Mouse (Mus musculus): Measurements from ENCODE around the gene Disp1.

Disp1 gene

DNA sequence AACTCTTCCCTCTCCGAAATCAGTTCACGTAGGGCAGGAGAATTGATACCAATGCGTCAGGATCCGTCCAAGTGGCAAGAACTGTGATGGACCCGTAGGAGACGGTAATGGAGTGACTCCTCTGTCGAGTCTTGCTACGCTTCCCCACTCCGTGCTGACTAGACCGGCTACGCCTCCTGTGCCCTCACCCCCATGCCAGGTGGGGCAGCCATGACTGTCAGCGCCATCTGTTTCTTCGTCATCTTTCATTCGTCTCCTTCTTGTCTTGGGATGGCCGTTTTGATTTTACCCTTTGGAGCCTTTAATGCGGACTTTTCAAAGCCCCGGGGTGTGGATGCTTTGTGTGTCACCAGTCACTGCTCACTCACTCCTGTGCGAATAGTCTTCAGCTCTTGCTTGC lies 26.6 kb downstream of the Disp1 start:
- DNase-seq, result no peak

DNA sequence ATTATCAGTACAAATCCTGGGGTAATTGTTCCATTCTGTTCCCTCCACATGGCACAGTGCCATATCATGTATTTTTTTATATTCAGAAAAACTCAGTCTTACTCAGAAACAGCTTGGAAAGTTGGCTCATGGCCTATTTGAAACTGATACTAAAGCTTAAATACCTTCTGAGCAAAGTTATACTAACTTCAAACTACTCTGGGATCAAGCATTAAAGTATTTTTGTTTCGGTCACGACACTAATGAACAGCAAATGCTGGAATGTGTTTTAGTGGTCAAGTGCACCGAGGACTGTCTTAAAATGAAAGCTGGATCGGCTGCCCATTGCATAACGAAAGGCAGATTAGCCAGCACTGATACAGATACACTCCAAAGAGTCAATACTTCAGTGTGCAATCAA lies 27.2 kb downstream of the Disp1 start:
- DNase-seq, result no peak

- DNase-seq, result no peak
Measured at GRCm38 (mm10) chr1:183191398-183191797, 29.9 kb downstream of the Disp1 start.

DNA sequence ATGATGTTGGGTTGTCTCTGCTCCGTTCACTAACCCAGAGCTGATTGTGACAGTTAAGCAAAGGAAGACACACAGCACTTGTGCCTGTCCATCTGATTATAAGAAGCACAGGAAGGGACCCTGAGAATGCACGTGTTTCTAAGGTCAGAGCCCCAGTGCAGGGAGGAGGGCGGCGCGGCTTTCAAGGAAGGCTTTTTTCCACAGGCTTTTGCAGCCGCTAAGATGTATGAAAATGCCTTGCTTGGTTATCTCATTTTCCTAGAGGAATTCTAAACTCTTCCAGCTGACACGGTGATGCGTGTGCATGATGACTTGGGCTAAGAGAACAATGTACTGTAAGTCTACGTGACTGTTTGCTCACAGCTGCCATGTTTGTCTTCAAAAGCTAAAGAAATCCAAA lies 30.9 kb downstream of the Disp1 start:
- DNase-seq, result no peak

DNA sequence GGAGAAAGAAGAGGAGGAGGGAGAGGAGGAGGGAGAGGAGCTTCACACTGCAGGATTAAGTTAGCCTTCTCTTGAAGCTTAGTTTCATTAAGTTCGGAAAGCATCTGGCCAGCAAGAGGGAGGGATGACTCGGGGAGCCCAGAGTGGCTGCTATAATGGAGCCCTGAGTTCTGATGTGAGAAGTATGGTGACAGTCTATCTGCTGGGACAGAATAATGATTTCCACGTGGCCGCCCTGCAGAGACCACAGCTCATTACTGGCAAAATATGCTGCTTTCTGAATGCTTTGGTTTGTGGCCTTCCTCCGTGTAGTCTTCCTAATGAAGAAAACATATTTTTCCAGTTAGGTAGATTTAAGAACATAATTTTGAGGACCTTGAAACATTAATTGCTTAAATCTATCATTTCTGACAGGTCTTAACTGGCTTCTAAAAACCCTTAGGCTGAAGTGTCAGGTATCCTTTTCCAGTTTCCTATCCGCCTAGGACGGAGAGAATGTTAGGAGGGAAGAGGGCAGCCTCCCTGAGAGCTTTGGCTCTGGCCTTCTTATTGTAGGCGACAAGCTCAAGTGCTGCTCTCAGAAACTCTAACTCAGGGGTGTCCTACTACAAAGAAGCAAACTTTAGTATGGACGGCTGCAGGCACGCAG lies 32.2 kb downstream of the Disp1 start:
- no peak for DNase-seq

- DNase-seq, result no peak
Measured at GRCm38 (mm10) chr1:183188115-183189013, 33.0 kb downstream of the Disp1 start.

- no peak for DNase-seq
Measured at GRCm38 (mm10) chr1:183185560-183185959, 35.8 kb downstream of the Disp1 start.

DNA sequence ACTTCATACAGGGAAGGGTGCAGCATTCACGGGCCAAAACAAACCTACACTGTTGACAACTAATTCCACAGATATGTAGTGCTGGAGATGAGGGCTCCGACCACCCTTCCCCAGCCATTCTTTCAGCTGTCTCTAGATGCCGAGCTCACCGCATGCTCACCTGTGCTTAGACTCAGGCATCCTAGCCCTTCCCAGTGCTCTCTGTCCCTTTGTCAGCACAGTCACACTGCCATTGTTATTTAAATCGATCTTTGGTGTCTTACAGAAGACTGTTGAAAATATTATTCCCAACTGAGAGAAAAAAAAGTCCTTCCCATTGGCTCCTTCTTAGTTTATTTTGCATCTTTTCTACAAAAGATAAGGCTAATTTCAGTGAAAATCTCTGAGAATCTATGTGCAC lies 36.6 kb downstream of the Disp1 start:
- no peak for DNase-seq

GRCm38 (mm10) chr1:183183565-183183964 lies 37.8 kb downstream of the Disp1 start:
- no peak for DNase-seq

DNA sequence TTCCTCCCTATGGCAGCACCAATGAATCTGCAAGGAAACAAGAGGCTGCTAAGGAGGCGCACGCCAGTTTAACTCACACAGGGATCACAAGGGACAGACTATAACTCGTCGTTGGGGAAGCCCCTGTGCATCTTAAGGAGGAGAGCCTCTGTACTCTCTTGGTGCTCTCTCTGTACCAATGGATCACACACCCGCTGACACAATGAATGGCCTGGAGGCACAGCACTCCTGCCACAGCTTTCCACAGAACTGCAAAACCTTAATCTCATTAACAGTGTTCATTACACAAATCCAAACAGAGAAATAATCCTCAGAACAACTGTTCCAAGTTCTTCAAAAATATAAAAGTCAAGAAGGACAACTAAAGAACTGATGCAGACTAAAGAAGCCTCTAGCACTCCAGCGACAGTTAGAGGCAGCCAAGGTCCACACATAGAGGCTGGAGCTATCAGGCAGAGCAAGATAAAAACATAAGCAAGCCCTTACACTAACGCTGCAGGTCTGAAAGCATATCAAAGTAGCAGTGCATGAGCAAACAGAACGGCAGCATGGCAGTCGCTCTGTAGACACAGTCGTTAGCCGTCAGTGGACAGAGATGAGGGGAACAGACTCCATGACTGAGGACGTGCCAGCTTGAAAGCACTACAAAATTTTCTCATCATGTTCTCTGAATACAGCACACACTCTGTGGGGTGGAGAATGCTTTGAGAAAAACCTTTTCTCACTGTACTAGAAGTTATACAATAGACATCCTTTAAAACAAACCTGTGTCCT lies 38.5 kb downstream of the Disp1 start:
- DNase-seq, result no peak

- DNase-seq, result no peak
Measured at GRCm38 (mm10) chr1:183181030-183181395, 40.3 kb downstream of the Disp1 start.

DNA sequence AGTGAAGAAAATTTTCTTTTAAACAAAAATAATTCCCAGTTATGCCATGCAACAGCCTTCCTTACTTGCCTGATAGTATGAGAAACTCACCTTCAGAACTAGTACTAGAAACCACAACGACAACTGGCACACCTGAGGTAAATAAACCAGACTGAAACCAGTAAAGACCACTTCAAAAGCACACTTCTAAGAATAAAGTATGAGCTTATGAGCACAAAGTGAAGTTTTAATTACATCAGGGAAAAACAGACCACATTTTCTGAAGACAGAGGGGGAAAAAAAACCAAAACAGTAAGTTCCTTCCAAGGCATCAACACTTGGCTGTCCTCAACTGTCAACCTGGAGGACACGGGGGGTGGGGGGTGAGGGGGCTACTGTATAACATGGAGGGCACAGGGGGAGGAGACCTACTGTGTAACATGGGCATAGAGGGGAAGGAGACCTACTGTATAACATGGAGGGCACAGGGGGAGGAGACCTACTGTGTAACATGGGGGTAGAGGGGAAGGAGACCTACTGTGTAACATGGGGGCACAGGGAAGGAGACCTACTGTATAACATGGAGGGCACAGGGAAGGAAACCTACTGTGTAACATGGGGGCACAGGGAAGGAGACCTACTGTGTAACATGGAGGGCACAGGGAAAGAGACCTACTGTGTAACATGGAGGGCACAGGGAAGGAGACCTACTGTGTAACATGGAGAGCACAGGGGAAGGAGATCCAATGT lies 40.9 kb downstream of the Disp1 start:
- DNase-seq, result no peak

GRCm38 (mm10) chr1:183179316-183179715 lies 42.0 kb downstream of the Disp1 start:
- DNase-seq, result no peak

- DNase-seq, result no peak
Measured at GRCm38 (mm10) chr1:183175236-183175635, 46.1 kb downstream of the Disp1 start.

GRCm38 (mm10) chr1:183171095-183171494 lies 50.2 kb downstream of the Disp1 start:
- no peak for DNase-seq

GRCm38 (mm10) chr1:183168465-183168864 lies 52.9 kb downstream of the Disp1 start:
- no peak for DNase-seq

DNA sequence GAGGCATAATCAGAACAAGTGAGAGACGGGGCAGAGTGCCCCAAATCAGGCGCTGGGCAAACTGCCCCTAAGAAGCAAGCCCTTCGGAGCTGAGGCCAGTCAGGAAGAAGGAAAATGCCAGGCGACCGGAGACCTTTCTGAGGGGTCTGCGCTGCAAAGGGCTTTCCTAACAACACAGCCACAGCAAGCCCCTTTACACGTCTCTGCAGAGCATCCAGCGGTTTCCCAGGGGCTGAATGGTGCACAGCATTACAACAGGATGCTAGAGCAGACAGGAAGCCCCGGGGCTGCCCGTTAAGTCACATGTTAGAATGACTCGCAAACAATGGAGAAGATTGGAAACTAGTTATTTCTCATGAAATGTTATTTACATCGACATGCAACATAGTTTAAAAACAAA lies 53.5 kb downstream of the Disp1 start:
- no peak for DNase-seq

DNA sequence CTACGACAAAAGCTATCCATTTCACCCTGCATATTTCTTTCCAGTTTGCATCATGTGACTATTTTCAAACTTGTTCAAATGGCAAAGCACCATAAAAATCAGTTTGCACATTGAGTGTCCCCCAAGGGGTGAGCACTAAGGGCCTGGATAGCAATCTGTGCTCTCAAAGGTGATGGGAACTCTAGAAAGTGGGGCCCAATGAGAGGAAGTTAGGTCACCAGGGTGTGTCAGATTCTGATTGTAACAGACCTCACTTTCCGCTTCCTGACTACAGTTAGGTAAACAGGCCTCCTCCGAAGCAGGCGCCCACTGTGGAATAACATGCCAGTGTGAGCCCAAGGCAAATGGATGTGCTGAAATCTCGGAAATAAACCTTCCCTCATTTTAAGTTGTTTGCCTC lies 54.6 kb downstream of the Disp1 start:
- no peak for DNase-seq

- no peak for DNase-seq
Measured at GRCm38 (mm10) chr1:183164648-183165071, 56.7 kb downstream of the Disp1 start.

DNA sequence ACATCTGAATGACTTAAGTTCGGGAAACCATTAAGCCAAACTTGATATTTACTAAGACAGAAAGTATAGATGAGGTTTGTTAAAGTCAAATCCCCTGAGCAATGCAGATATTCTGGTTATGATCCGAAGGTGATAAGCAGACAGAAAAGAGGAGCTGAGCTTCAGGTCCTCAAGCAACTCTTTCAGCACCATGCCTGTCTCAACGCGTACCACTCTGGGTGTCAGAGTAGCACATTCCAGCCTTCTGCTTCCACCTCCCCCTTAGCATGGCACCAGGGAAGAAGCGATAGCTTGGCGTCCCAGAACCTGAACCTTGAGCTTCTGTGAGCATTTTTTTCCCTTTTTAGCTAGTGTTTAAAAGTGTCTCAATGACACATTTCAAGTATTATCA lies 57.1 kb downstream of the Disp1 start:
- no peak for DNase-seq

GRCm38 (mm10) chr1:183163512-183164189 lies 57.7 kb downstream of the Disp1 start:
- no peak for DNase-seq

DNA sequence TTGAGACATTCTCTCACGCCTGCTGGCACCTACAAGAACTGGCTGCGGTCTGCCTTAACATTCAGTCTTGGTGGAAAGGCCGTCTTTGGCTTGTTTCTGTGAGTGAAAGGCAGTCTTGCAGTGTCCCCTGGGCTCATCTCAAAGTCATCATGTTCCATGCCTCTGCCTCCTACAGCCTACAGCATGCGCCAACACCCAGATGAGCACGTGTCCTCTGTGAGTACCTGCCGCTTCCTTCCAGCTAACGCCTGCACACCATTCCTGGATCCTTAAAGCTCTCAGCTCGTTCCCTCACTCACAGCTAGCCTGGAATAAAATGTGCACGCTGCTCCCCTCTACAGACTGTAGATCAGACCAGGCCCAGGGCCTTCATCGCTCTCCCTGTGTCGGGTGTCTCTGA lies 60.3 kb downstream of the Disp1 start:
- DNase-seq, result no peak

Measured in kidney, adult 9 months (tissue).